Mouse (Mus musculus): ENCODE measurements around the gene Hist1h2ad.
"Not testable (repeated sequence)": the region's sequence is repeated elsewhere in the genome, so short reads cannot be mapped to it uniquely, and the experiment has no call there.

DNA sequence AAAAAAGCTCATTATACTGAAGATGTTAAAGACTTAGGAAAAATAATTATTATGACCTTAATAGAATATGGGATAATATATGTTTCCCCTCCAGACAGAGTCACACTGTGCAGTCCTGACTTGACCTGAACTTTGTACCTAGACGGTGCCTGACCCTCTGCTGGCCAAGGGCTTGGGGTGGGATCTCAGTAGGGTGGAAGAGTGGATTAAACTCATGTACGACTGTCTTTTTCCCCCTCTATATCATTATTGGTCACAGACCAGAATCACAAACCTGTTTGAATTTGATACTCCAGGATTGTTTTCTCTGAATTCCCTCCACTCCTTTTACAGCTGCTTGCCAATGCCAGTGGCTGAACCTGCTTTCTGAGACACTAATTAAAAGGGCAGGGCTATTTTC lies 13.5 kb upstream of the Hist1h2ad start:
- TF ChIP-seq CTCF, EP300 (IDR thresholded peaks at IDR 0.05; ENCODE audit: low read depth): not testable (repeated sequence)
